Mouse (Mus musculus) small intestine, adult 2 months (tissue): ENCODE results near the gene Gtse1. TPM values are rescaled to one million over a fixed set of nuclear protein-coding genes. Genes with fewer than 3 reads are reported as not detected.

Experiments used
- H3K27ac ChIP-seq: fragments of 200-500 bp; 2 replicates; pipeline ENCODE4 v1.5.1; 2012; ENCODE audit warnings: low read depth, low read length, control low read depth, inconsistent platforms; ENCODE audit not compliant: insufficient read depth
- H3K27me3 ChIP-seq: fragments of 200-500 bp; 2 replicates; pipeline ENCODE4 v1.6.1; 2012; ENCODE audit warnings: mild to moderate bottlenecking, moderate library complexity, low read length, inconsistent platforms; ENCODE audit not compliant: control insufficient read depth, insufficient read depth
- H3K36me3 ChIP-seq: fragments of 200-500 bp; 2 replicates; pipeline ENCODE4 v1.6.1; 2012; ENCODE audit warnings: mild to moderate bottlenecking, low read length, control low read depth, inconsistent platforms; ENCODE audit not compliant: control insufficient read depth, insufficient read depth
- H3K4me1 ChIP-seq: fragments of 200-500 bp; 2 replicates; pipeline ENCODE4 v1.6.1; 2012; ENCODE audit warnings: low read length, inconsistent platforms, mixed read lengths; ENCODE audit not compliant: control insufficient read depth, insufficient read depth, insufficient read length
- H3K4me3 ChIP-seq: fragments of 200-500 bp; 2 replicates; pipeline ENCODE4 v1.5.1; 2012; ENCODE audit warnings: low read depth, mild to moderate bottlenecking, control low read depth, inconsistent platforms, low read length, moderate library complexity
- CTCF ChIP-seq: fragments of 200-500 bp; IDR thresholded peaks from 2 replicates; pipeline ENCODE4 v1.5.1; 2012; ENCODE audit warnings: low read depth, mild to moderate bottlenecking, control low read depth, inconsistent platforms, low read length, moderate library complexity, mixed read lengths; ENCODE audit not compliant: insufficient replicate concordance, insufficient read length; ENCODE audit errors: extremely low read depth
- POLR2A ChIP-seq: fragments of 200-500 bp; IDR thresholded peaks from 2 replicates; pipeline ENCODE4 v1.6.1; 2012; ENCODE audit warnings: low read depth, mild to moderate bottlenecking, control low read depth, inconsistent platforms, low read length, moderate library complexity
- WGBS: fragments of 180-500 bp; shearing (Covaris S2); methylation state at CpG from one replicate; pipeline ENCODE4 v1.1.7; 2018; 5-methylcytosine and 5-hydroxymethylcytosine counted together
- polyA plus RNA-seq: library from polyadenylated mRNA; depleted of rRNA; stranded (reverse); fragments of >200 nt; gene quantifications from 2 replicates; pipeline ENCODE4 v1.2.3, GENCODE M21; 2012

Gene Gtse1
- polyA plus RNA-seq, 1 experiment = 7.1 TPM

- Histone ChIP-seq H3K4me1 (no peaks in the 10 kb centered on the region), H3K4me3 (no peak overlapping the region), H3K27me3 (no peaks in the 10 kb centered on the region), H3K36me3 (peaks cover 42% of the 10 kb centered on the region), H3K27ac (no peak overlapping the region)
- TF ChIP-seq CTCF = peak; percentile 90; the same call in 1 of the 2 replicates
- TF ChIP-seq POLR2A = no peak
- 17% methylated on average over 8 of the region's 8 CpGs for WGBS
Observed at GRCm38 (mm10) chr15:85896284-85896683, 36.7 kb downstream of the Gtse1 start.

DNA sequence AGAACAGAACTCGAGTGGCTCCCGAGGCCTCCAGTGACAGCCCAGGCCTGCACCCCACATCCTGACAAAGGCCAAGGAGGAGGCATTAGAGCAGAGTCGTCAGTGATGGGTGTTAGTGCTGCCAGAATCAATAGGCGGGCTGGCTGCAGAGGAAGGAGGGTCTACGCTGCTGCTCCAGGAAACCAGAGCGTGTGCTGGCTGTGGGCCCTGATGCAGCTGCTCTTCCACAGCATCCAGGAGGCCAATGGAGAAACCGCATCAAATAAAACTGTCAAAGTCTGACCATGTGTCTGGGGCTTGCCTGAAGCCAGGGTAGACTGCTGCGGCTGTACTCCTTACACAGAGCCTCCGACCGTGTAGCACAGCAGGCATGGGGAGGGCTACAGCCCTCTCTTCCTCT is 37.6 kb downstream of the Gtse1 start:
- Histone ChIP-seq H3K4me3 (no peak overlapping the region), H3K36me3 (peaks cover 41% of the 10 kb centered on the region), H3K4me1 (no peaks in the 10 kb centered on the region), H3K27me3 (no peaks in the 10 kb centered on the region), H3K27ac (no peak overlapping the region)
- 91% methylated on average over 10 of the region's 10 CpGs for WGBS
- no peak for TF ChIP-seq CTCF
- no peak for TF ChIP-seq POLR2A

DNA sequence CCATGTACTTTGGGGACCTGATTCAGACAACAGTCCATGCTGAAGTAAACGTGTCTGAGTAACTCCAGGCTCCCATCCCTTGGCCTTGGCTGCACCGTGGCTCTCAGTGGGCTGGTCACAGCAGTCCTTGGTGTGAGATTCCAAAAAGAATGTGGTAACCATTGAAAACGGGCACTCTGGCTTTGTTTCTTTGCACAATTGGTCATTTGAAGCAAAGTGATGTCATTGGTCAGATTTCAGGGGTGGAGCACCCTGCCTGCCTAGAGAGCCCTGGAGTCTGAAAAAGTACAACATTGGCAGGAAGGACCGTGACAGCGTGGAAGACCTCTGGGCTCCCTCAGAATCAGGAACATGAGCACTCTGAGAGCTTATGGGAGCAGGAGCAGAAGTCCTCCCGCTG is 39.9 kb downstream of the Gtse1 start:
- Histone ChIP-seq H3K27me3 (no peaks in the 10 kb centered on the region), H3K27ac (no peak overlapping the region), H3K36me3 (peaks cover 21% of the 10 kb centered on the region), H3K4me1 (no peaks in the 10 kb centered on the region), H3K4me3 (no peak overlapping the region)
- no peak for TF ChIP-seq CTCF
- no peak for TF ChIP-seq POLR2A
- WGBS = 81% methylated on average over 6 of the region's 6 CpGs

DNA sequence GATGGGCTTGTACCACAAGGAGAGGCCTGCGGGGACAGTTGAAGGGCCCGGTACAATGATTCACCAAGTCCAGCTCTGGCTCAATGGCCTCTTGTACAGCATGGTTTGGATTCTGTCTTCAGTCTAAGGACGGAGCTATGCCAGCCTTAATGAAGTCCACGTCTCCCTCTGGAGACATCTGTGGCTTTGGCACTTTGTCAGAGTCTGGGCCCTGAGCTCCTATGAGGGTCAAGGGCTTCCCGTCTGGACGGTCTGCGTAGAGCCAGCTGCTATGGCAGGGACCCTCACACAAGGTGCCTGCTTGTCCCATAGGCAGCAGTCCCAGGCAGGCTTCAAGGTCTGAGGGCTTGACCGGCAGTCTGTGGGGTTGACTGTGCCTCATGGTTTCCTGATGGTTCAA is 40.8 kb downstream of the Gtse1 start:
- Histone ChIP-seq H3K4me3 (no peak overlapping the region), H3K36me3 (peaks cover 17% of the 10 kb centered on the region), H3K27ac (no peak overlapping the region), H3K4me1 (no peaks in the 10 kb centered on the region), H3K27me3 (no peaks in the 10 kb centered on the region)
- TF ChIP-seq POLR2A (no peak), CTCF (no peak)
- WGBS = 82% methylated on average over 8 of the region's 8 CpGs

- Histone ChIP-seq H3K27ac (no peak overlapping the region), H3K4me1 (no peaks in the 10 kb centered on the region), H3K27me3 (no peaks in the 10 kb centered on the region), H3K36me3 (peaks cover 14% of the 10 kb centered on the region), H3K4me3 (no peak overlapping the region)
- TF ChIP-seq POLR2A = no peak
- no peak for TF ChIP-seq CTCF
- 81% methylated on average over 12 of the region's 12 CpGs for WGBS
Observed at GRCm38 (mm10) chr15:85900801-85901200, 41.3 kb downstream of the Gtse1 start.

- 84% methylated on average over 10 of the region's 10 CpGs for WGBS
- Histone ChIP-seq H3K4me1 (no peaks in the 10 kb centered on the region), H3K36me3 (peaks cover 6% of the 10 kb centered on the region), H3K27ac (no peak overlapping the region), H3K4me3 (no peak overlapping the region), H3K27me3 (no peaks in the 10 kb centered on the region)
- TF ChIP-seq CTCF = no peak
- no peak for TF ChIP-seq POLR2A
Observed at GRCm38 (mm10) chr15:85902505-85902904, 43.0 kb downstream of the Gtse1 start.

DNA sequence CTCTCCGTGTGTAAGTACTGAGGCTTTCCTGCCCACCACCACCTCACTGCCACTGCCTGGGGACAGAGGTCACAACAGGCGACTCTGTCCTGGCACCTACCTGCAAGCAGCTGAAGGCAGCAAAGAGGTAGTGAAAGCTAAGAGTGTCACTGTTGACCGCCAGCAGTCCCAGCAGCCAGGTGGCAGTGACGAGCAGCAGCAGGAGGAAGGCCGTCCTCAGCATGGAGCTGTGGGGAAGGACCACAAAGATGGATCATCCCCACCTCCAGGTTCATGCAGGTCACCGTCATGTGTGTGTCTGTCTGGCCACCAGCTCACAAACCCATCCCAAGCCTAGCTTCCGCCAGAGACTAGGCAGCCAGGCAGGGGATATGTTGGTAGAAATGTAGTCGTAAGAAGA is 44.3 kb downstream of the Gtse1 start:
- Histone ChIP-seq H3K27ac (no peak overlapping the region), H3K4me3 (no peak overlapping the region), H3K4me1 (peaks cover 4% of the 10 kb centered on the region; the same call in 1 of the 2 replicates), H3K27me3 (no peaks in the 10 kb centered on the region), H3K36me3 (no peaks in the 10 kb centered on the region)
- WGBS = 64% methylated on average over 8 of the region's 8 CpGs
- TF ChIP-seq CTCF = peak; percentile 18; the same call in 1 of the 2 replicates
- TF ChIP-seq POLR2A = no peak
